Mouse (Mus musculus) right cerebral cortex, postnatal 4 days (tissue): ENCODE results near the gene Wipf2.
A peak's percentile ranks its signal among the peaks of the same experiment; 100 is the strongest.
"Not testable (repeated sequence)": the region's sequence is repeated elsewhere in the genome, so short reads cannot be mapped to it uniquely, and the experiment has no call there.

Experiments
- DNase-seq: peaks from one replicate; pipeline ENCODE4 v3.0.0-alpha.2; 2022

The Wipf2 gene

GRCm38 (mm10) chr11:98933151-98933550 lies 69.7 kb downstream of the Wipf2 start:
- DNase-seq = peak; percentile 58

GRCm38 (mm10) chr11:98933847-98934246 lies 70.4 kb downstream of the Wipf2 start:
- not testable (repeated sequence) for DNase-seq

GRCm38 (mm10) chr11:98934367-98934766 lies 70.9 kb downstream of the Wipf2 start:
- DNase-seq = no peak

GRCm38 (mm10) chr11:98935123-98935522 lies 71.7 kb downstream of the Wipf2 start:
- no peak for DNase-seq

GRCm38 (mm10) chr11:98936170-98936569 lies 72.7 kb downstream of the Wipf2 start:
- no peak for DNase-seq

GRCm38 (mm10) chr11:98936606-98937409 lies 73.4 kb downstream of the Wipf2 start:
- DNase-seq = no peak

- peak; percentile 69 for DNase-seq
These were observed 74.0 kb downstream of the Wipf2 start for GRCm38 (mm10) chr11:98937410-98937913.

- no peak for DNase-seq
These were observed 74.7 kb downstream of the Wipf2 start for GRCm38 (mm10) chr11:98937914-98938694.

- no peak for DNase-seq
These were observed 75.3 kb downstream of the Wipf2 start for GRCm38 (mm10) chr11:98938701-98939083.

GRCm38 (mm10) chr11:98939084-98939952 lies 75.9 kb downstream of the Wipf2 start:
- no peak for DNase-seq

GRCm38 (mm10) chr11:98939953-98940641 lies 76.7 kb downstream of the Wipf2 start:
- no peak for DNase-seq

GRCm38 (mm10) chr11:98940776-98941175 lies 77.3 kb downstream of the Wipf2 start:
- no peak for DNase-seq

GRCm38 (mm10) chr11:98941341-98941825 lies 77.9 kb downstream of the Wipf2 start:
- peak; percentile 79 for DNase-seq

- DNase-seq = peak; percentile 66
These were observed 78.5 kb downstream of the Wipf2 start for GRCm38 (mm10) chr11:98941826-98942550.

GRCm38 (mm10) chr11:98942555-98942922 lies 79.1 kb downstream of the Wipf2 start:
- no peak for DNase-seq

GRCm38 (mm10) chr11:98942923-98943641 lies 79.6 kb downstream of the Wipf2 start:
- no peak for DNase-seq

- DNase-seq = no peak
These were observed 80.5 kb downstream of the Wipf2 start for GRCm38 (mm10) chr11:98943741-98944461.

- no peak for DNase-seq
These were observed 81.6 kb downstream of the Wipf2 start for GRCm38 (mm10) chr11:98944897-98945604.

GRCm38 (mm10) chr11:98945605-98945977 lies 82.2 kb downstream of the Wipf2 start:
- DNase-seq = no peak
